Mouse (Mus musculus) urinary bladder, adult 18-20 months (tissue): ENCODE data around the gene Wnt7b.

ENCODE experiments used
- DNase-seq, 2 experiments: peaks; one replicate each; pipeline ENCODE4 v3.0.0; 2022; ENCODE audit warnings: low spot score in 2 of 2, mixed read lengths in 2 of 2

The Wnt7b gene

DNA sequence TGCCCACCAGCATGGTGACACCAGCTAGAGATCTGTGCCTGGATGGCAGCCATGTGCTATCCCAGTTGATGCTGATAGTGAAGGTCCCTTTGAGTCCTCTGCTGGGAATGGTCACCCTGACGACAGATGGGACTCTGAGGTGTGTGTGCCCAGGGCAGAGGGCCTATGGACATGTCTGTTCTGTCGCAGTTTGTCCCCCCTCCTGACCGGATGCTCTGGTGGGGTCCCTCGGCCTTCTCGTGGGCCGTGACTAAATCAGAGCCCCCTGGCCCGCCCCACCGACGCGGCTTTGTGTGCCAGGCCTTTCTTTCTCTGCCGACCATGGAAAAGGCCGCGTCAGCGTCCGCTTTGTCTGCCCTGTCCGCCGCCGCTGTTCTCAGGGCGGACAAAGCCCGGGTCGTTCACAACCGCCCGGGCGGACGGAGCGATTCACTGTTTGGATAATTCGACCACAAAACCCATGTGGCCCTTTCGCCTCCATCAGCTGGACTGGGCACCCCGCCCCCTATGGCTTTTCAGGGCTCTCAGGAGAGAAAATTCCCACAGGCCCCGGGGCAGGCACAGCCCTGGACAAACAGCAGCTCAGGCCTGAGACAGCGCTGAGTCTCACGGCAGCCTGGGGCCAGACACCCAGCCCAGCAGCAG is 74.8 kb downstream of the Wnt7b start:
- no peak for DNase-seq

DNA sequence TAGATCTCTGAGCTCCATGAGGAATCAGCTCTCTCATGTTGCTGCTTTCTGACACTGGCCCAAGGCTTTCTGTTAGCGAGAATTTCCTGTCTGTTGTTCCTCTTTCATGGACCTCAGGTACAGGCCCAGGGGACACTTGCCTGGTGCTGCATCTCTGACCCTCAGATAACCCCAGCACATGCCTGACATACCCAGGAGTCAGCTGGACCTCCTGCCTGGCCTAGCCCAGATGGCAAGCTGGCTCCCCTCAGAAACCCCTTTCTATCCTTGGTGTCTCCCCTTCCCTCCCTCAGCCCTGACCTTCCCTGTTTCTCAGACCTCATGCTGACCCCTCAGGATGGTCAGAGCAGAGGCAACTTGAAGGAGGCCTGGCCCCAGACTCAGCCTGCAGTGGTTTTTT is 75.6 kb downstream of the Wnt7b start:
- DNase-seq: no peak

DNA sequence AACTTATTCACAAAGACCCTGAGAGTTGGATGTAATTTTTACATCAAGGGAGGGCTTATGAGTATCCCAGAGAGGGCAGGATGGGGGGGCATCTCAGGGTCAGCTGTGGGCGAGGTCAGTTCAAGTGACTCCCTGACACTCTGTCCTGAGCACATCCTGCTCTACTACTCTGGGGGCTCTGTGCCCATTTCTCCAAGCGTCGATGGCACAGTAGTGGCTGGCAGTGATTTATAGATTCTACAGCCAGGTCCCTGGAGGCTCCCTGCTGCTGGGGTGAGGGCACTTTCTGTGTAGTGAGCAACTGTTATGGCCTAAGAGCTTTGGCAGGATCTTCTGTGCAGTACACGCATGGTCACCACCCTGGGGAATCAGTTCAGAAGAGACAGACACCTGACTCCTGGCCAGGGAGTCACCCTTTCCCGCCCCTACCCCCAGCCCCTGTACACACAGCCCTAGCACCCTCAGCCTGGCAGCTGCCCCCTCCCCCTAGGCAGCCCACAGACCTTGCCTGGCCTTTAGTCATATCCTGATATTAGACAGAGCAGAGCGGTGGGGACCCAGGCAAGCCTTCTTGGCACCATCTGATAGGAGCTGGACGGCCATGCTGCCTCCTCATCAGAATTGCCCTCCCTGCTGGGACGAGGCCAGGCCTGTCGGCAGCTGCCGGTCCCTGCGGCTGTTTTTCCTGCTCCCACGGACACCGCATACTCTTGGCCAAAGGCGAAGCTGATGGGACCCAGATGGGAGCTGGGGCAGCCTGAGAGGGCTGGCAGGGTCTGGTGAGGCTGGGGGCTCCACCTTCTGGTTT is 77.0 kb downstream of the Wnt7b start:
- peak in 1 of 2 experiments; percentile 37 for DNase-seq

- DNase-seq: no peak
These were observed 79.1 kb downstream of the Wnt7b start, which contains the start of gene 7530416G11Rik for GRCm38 (mm10) chr15:85503127-85503526. TSS of gene 7530416G11Rik (minus strand) at chr15:85503227.

GRCm38 (mm10) chr15:85500267-85500666 is 82.0 kb downstream of the Wnt7b start:
- no peak for DNase-seq

DNA sequence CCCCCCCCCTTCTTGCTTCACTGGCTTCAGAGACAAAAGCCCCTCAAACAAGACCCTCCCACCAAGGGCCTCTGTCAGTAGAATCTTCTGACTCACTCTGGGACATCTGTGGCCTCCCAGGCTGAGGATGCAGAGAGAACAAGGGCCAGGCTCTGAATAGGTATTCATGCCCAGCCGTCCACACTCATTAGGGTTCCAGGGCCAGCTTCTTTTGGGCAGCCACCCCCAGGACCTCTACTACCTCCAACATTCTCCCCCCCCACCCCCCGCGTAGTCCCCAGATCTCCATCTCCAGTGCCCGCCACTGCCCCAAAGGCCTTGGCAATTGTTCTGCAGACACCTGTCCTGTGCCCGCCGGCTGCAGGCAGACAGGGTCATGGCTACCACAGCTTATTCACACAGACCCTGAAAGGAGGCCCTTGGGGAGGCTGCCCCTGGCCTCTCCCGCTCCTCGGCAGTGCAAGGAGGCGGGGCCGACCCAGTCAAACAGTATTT is 84.2 kb downstream of the Wnt7b start:
- DNase-seq: no peak

GRCm38 (mm10) chr15:85497548-85497947 is 84.7 kb downstream of the Wnt7b start:
- DNase-seq: no peak

DNA sequence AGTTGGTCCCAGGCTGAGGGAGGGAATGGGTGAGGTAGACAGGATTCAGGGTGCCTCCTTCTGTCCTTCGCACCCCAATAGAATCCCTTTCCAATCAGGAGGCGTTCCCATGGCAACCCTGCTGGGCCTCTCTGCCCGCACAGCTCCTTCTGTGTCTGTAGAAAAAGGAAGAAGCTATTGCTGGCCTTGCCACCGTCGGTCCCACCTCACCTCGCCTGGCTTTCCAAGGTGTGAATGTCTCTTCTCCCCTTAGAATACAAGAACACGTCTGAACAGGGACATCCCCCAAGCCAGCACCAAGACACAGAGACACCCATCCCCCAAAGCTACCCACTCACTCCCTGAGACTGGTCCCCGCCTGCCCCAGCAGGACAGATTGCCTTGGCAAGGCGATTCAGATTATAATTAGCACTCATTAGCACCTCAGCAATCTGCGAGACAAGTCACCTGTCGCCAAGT is 88.1 kb downstream of the Wnt7b start:
- no peak for DNase-seq

DNA sequence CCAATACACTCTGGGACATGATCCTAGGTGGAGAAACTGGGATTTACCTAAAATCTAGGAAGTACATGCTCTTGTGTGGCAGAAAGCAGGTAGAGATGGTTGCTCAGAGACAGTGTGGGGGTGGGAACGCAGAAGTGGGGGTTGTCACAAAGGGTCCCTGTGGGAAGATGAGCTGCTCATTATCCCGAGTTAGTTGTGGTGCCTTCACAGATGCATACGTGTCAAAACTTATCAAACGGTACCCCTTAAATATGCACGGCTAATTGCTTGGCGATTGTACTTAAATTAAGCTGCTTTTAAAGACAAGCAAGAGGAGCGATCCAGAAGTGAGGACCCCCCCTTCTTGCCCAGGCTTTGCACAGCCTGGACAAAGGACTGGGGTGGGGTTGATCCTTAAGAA is 92.5 kb downstream of the Wnt7b start:
- DNase-seq: no peak

- no peak for DNase-seq
These were observed 93.4 kb downstream of the Wnt7b start for GRCm38 (mm10) chr15:85488900-85489299.
